Mouse (Mus musculus): Measurements from ENCODE around the gene Scn10a. TPM values are rescaled to one million over a fixed set of nuclear protein-coding genes. Genes with fewer than 3 reads are reported as not detected.

Scn10a gene
- polyA plus RNA-seq, 1 experiment from 2014 or later: 6.7 TPM

DNA sequence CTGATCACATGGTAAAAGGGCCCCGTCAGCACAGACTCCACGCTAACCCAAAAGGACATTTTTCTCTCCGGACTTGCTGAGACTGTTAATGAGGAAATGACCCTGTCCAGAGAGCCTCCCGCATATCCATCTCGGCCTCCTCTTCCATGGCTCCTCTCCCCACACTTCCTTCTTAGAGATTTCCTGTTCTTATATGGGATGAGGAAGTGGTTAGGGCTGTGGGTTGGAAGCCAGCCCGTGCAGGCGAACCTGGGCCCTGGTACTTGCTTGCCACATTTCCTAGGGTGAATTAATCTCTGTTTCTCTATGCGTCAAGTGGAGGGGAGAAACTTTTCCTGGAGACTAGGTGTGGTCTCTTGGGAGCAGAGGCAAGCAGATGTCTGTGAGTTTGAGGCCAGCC lies 150.4 kb downstream of the Scn10a start:
- ATAC-seq (ENCODE audit: low FRiP score, low read depth): no peak
- WGBS: 87% methylated on average over 8 of the region's 8 CpGs
- H3K4me2 ChIP-seq (replicated peaks): no peak overlapping the region
- H3K4me1 ChIP-seq: peaks cover 7% of the 10 kb centered on the region; the same call in 1 of the 2 replicates
- no peak overlapping the region for H3K4me3 ChIP-seq
- H3K36me3 ChIP-seq: no peaks in the 10 kb centered on the region
- H3K27ac ChIP-seq: no peak overlapping the region
- H3K9me3 ChIP-seq: no peaks in the 10 kb centered on the region
- peaks cover 99% of the 10 kb centered on the region for H3K27me3 ChIP-seq (replicated peaks)
- no peak overlapping the region for H3K9ac ChIP-seq

DNA sequence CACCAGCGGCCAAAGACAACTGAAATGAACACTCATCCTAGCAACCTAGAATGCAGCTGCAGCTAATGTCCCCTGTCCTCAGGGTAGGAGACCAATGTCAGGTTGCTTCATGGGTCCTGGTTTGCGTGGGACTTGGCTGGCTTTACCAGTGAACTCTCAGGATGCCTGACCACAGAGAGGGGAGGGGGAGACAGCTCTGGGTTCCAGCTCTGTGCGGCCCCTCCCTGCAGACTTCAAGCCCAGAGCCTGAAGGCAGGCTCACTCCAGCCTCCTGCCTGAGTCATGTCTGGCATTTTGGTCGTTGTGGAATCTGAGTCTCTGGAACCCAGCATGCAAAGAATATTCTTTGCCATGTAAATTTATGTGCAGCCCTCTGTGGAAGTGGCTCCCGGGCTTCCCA lies 151.3 kb downstream of the Scn10a start:
- Histone ChIP-seq H3K9me3 (no peaks in the 10 kb centered on the region), H3K27me3 (replicated peaks) (peaks cover 99% of the 10 kb centered on the region), H3K9ac (no peak overlapping the region), H3K36me3 (no peaks in the 10 kb centered on the region), H3K4me2 (replicated peaks) (no peak overlapping the region), H3K27ac (no peak overlapping the region), H3K4me1 (peaks cover 7% of the 10 kb centered on the region; the same call in 1 of the 2 replicates), H3K4me3 (no peak overlapping the region)
- 75% methylated on average over 5 of the region's 5 CpGs for WGBS
- no peak for ATAC-seq (ENCODE audit: low FRiP score, low read depth)

DNA sequence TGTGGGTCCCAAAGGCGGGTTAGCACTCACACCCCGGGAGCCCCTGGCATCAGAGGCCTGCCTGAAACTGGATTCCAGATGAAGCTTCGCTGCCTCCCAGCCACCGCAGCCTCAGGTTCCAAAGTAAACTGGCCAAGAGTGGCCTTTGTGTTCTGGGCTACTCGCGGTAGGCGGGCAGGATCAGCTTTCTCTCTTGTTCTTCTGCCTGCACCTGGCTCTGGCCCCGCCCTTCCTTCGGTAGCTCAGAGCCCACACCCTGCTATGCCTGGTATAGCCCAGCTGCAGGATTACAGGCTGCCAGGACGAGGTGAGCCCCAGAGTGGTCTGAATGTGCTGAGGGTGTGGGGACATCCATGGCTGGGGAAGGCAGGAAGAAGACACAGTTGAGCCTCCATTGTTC lies 152.9 kb downstream of the Scn10a start:
- Histone ChIP-seq H3K27me3 (replicated peaks) (peaks cover 98% of the 10 kb centered on the region), H3K27ac (no peak overlapping the region), H3K4me1 (peaks cover 12% of the 10 kb centered on the region; the same call in 1 of the 2 replicates), H3K9me3 (no peaks in the 10 kb centered on the region), H3K4me2 (replicated peaks) (no peak overlapping the region), H3K4me3 (no peak overlapping the region), H3K36me3 (no peaks in the 10 kb centered on the region), H3K9ac (no peak overlapping the region)
- ATAC-seq (ENCODE audit: low FRiP score, low read depth): no peak
- WGBS: 4% methylated on average over 10 of the region's 10 CpGs

DNA sequence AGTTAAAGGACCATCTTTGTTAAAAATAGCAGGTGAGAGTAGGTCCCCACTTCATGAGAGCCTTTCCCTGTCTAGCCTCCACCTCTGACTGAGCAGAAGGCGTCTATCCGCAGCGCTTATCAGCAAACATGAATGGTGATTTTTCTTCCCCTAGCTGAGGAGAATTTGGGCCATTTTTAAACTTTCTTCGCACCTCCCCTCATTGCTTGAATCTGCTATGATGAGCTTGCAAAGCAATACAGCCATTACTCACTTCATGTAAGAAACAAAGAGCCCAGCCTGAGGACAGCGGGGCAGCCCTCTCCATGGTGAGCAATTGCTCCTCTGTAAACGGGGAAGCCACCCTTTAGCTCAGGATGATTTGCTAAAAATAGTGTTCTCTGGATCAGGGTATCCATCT lies 154.3 kb downstream of the Scn10a start:
- Histone ChIP-seq H3K27me3 (replicated peaks) (peaks cover 84% of the 10 kb centered on the region), H3K4me3 (no peak overlapping the region), H3K9me3 (no peaks in the 10 kb centered on the region), H3K4me2 (replicated peaks) (no peak overlapping the region), H3K4me1 (peaks cover 10% of the 10 kb centered on the region; the same call in 1 of the 2 replicates), H3K27ac (no peak overlapping the region), H3K9ac (no peak overlapping the region), H3K36me3 (no peaks in the 10 kb centered on the region)
- WGBS: 68% methylated on average over 6 of the region's 6 CpGs
- ATAC-seq (ENCODE audit: low FRiP score, low read depth): no peak

DNA sequence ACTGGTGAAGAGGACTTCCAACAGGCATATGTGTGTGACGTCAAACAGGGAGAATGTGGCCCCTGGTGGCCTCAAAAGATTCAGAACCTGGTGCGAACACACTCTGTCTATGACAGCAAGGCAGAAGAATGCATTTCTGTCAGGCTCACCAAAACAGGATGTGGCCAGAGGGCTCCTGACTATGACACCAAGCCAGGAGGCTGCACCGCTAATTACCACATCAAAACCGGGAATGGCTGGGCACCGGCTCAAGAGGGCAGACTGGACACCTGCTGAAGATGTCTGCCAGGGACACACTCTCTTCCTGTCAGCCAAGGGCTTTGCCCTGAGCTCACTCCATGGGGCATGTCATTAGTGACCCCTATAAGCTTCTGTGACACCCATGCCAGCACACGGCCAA lies 155.5 kb downstream of the Scn10a start:
- WGBS: 72% methylated on average over 6 of the region's 6 CpGs
- no peak for ATAC-seq (ENCODE audit: low FRiP score, low read depth)
- peaks cover 10% of the 10 kb centered on the region; the same call in 1 of the 2 replicates for H3K4me1 ChIP-seq

DNA sequence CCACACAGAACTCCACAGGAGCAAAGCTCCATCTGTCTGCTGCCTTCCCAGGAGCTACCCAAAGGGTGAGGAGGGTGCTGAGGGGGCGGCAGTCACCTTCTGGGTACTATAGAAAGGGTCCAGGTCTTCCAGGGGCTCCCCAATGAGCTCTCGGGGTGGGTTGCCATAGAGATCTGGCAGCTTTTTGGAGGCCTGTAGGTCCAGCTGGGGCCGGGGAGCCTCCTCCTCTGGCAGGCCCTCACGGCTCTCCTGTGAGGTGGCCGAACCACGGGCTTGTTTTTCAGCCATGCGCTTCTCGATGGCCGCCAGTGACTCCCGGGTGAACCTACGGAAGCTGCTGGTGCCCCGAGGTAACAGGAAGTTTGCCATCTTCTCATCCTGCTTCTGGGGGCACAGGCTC lies 156.9 kb downstream of the Scn10a start:
- Histone ChIP-seq H3K27ac (no peak overlapping the region), H3K27me3 (replicated peaks) (peaks cover 67% of the 10 kb centered on the region), H3K4me3 (no peak overlapping the region), H3K9me3 (no peaks in the 10 kb centered on the region), H3K9ac (no peak overlapping the region), H3K4me1 (peaks cover 10% of the 10 kb centered on the region; the same call in 1 of the 2 replicates), H3K36me3 (no peaks in the 10 kb centered on the region), H3K4me2 (replicated peaks) (no peak overlapping the region)
- WGBS: 57% methylated on average over 12 of the region's 12 CpGs
- no peak for ATAC-seq (ENCODE audit: low FRiP score, low read depth)

More for the DNA sequence above, 155.5 kb downstream of the Scn10a start:
- no peaks in the 10 kb centered on the region for H3K9me3 ChIP-seq
- H3K36me3 ChIP-seq: no peaks in the 10 kb centered on the region
- H3K4me2 ChIP-seq (replicated peaks): no peak overlapping the region
- H3K27ac ChIP-seq: no peak overlapping the region
- H3K4me3 ChIP-seq: no peak overlapping the region
- no peak overlapping the region for H3K9ac ChIP-seq
- H3K27me3 ChIP-seq (replicated peaks): peaks cover 77% of the 10 kb centered on the region

DNA sequence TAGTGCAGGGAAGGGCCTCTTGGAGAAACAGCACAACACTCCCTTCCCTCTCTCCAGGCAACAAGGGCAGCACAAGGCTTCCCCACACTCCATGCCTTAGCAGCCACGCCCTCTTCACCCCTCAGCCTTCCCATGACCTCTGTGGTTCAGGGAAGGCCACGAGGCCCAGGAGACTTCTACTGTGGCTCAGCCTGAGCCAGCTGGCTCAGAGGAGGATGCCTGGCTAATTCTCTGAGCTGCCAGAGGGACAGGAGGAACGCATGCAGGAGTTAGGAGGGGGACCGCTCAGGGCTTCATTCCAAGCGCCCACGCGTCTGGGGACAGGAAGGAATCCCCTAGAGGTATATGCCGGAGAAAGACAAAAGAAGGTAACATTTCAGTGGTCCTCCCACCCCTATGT lies 157.4 kb downstream of the Scn10a start:
- Histone ChIP-seq H3K4me3 (no peak overlapping the region), H3K27me3 (replicated peaks) (peaks cover 62% of the 10 kb centered on the region), H3K4me2 (replicated peaks) (no peak overlapping the region), H3K27ac (no peak overlapping the region; the same call in 1 of the 2 replicates), H3K9me3 (no peaks in the 10 kb centered on the region), H3K9ac (no peak overlapping the region), H3K4me1 (peaks cover 10% of the 10 kb centered on the region; the same call in 1 of the 2 replicates), H3K36me3 (no peaks in the 10 kb centered on the region)
- no peak for ATAC-seq (ENCODE audit: low FRiP score, low read depth)
- WGBS: 49% methylated on average over 8 of the region's 8 CpGs

DNA sequence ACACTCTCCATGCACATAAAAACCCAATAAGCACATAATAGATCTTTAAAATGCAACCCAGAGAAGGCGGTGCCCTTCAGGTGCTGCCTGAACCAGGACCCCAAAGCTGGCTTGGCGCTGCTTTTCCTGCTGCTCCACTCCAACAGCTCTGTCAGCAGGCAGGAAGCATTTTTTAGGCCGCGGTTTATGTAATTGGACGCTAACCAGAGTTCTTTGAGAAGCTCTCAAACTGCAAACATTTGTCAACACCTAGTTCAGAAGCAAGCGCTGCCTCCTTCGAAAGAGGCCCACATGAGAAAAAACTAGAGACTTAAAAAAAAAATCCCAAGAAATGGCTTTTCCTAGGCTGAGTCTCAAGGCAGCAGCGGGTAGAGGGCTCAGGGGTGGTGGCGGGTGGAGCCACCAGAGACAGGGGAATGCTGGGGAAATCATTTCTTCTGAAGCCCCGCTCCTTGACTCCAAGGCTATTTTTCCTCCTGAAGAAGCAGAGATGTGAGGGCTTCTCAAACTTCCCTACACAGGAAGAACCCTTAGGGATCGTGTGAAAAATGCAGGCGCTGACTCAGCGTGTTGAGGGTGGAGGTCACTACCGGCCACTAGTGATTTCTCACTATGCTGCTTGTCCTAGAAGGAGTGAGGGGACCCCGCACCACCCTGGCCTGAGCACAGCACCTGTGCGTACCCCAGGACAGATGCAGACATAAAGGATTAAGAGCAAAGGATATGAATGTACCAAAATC lies 159.4 kb downstream of the Scn10a start:
- peaks cover 42% of the 10 kb centered on the region for H3K27me3 ChIP-seq (replicated peaks)
- no peak overlapping the region for H3K4me2 ChIP-seq (replicated peaks)
- no peak overlapping the region for H3K4me3 ChIP-seq
- no peak overlapping the region for H3K9ac ChIP-seq
- no peak overlapping the region for H3K27ac ChIP-seq
- 81% methylated on average over 16 of the region's 16 CpGs for WGBS
- ATAC-seq (ENCODE audit: low FRiP score, low read depth): no peak
- no peaks in the 10 kb centered on the region for H3K36me3 ChIP-seq
- peaks cover 10% of the 10 kb centered on the region; the same call in 1 of the 2 replicates for H3K4me1 ChIP-seq
- H3K9me3 ChIP-seq: no peaks in the 10 kb centered on the region

Other genes with a start within 250 kb of the Scn10a start
- gene Scn5a, start 140.3 kb downstream of the Scn10a start, polyA plus RNA-seq (2016; fragmentation: Nextera tagmentation; extraction: Ambion mirVana): 1.6 and 2.1 TPM in 2 replicates
- 0.09 and 0.14 TPM in 2 replicates for gene Scn11a, start 106.1 kb upstream of the Scn10a start, polyA plus RNA-seq (2016; fragmentation: Nextera tagmentation; extraction: Ambion mirVana)
- 63.1 and 67.7 TPM in 2 replicates for gene Wdr48, start 175.6 kb upstream of the Scn10a start, polyA plus RNA-seq (2016; fragmentation: Nextera tagmentation; extraction: Ambion mirVana)
- 22.6 and 23.8 TPM in 2 replicates for gene Gorasp1, start 218.2 kb upstream of the Scn10a start, polyA plus RNA-seq (2016; fragmentation: Nextera tagmentation; extraction: Ambion mirVana)
- 0.28 and 0.38 TPM in 2 replicates for gene Ttc21a, start 218.3 kb upstream of the Scn10a start, polyA plus RNA-seq (2016; fragmentation: Nextera tagmentation; extraction: Ambion mirVana)

Data from neural tube, embryonic 12.5 days (tissue).